Mouse (Mus musculus): ENCODE data around the gene Pkp3. TPM values are rescaled to one million over a fixed set of nuclear protein-coding genes. Genes with fewer than 3 reads are reported as not detected.

The Pkp3 gene
- polyA plus RNA-seq, 1 experiment from 2014 or later = 0.23 TPM

- H3K9ac ChIP-seq (ENCODE audit: low read length) = peak overlapping the region; percentile 55; the same call in 1 of the 2 replicates
- WGBS = 40% methylated on average over 6 of the region's 9 CpGs
These were observed 37.0 kb upstream of the Pkp3 start for GRCm38 (mm10) chr7:141040867-141041606.

GRCm38 (mm10) chr7:141041661-141042060 is 36.4 kb upstream of the Pkp3 start:
- H3K36me3 ChIP-seq (ENCODE audit: control insufficient read depth, insufficient read depth, low read length) = no peaks in the 10 kb centered on the region
- WGBS = 12% methylated on average over 5 of the region's 5 CpGs
- peaks cover 2 to 7% of the 10 kb centered on the region in 2 experiments; a peak in 3 of 4 replicates for H3K4me1 ChIP-seq (ENCODE audit: control insufficient read depth in 2 of 2, insufficient read depth in 2 of 2, low read length in 2 of 2)
- peak overlapping the region; percentile 80 to 81 for H3K27ac ChIP-seq (replicated peaks in 1 of 2; ENCODE audit: control insufficient read depth in 1 of 2, insufficient read depth in 1 of 2, low read depth in 2 of 2, low read length in 2 of 2)
- peak; percentile 90; the same call in 1 of the 2 replicates for ATAC-seq (ENCODE audit: insufficient number of reproducible peaks, insufficient read depth, low FRiP score, low read depth)
- peak overlapping the region; percentile 36 for H3K4me2 ChIP-seq (ENCODE audit: low read length)
- peak overlapping the region; percentile 55; the same call in 1 of the 2 replicates for H3K9ac ChIP-seq (ENCODE audit: low read length)
- H3K4me3 ChIP-seq (ENCODE audit: control insufficient read depth in 1 of 2, insufficient read depth in 1 of 2, low read depth in 1 of 2, low read length in 2 of 2) = no peak overlapping the region
- no peaks in the 10 kb centered on the region for H3K27me3 ChIP-seq (ENCODE audit: control insufficient read depth, insufficient read depth, low read length)
- H3K9me3 ChIP-seq (ENCODE audit: control insufficient read depth, low read length) = no peaks in the 10 kb centered on the region

More at GRCm38 (mm10) chr7:141040867-141041606, 37.0 kb upstream of the Pkp3 start:
- peak overlapping the region; percentile 36 for H3K4me2 ChIP-seq (ENCODE audit: low read length)
- no peaks in the 10 kb centered on the region for H3K36me3 ChIP-seq (ENCODE audit: control insufficient read depth, insufficient read depth, low read length)
- H3K27me3 ChIP-seq (ENCODE audit: control insufficient read depth, insufficient read depth, low read length) = no peaks in the 10 kb centered on the region
- peak overlapping the region; percentile 80 to 81 for H3K27ac ChIP-seq (replicated peaks in 1 of 2; ENCODE audit: control insufficient read depth in 1 of 2, insufficient read depth in 1 of 2, low read depth in 2 of 2, low read length in 2 of 2)
- H3K4me1 ChIP-seq (ENCODE audit: control insufficient read depth in 2 of 2, insufficient read depth in 2 of 2, low read length in 2 of 2) = peaks cover 2 to 7% of the 10 kb centered on the region in 2 experiments; a peak in 3 of 4 replicates
- ATAC-seq (ENCODE audit: insufficient number of reproducible peaks, insufficient read depth, low FRiP score, low read depth) = no peak
- no peak overlapping the region for H3K4me3 ChIP-seq (ENCODE audit: control insufficient read depth in 1 of 2, insufficient read depth in 1 of 2, low read depth in 1 of 2, low read length in 2 of 2)
- H3K9me3 ChIP-seq (ENCODE audit: control insufficient read depth, low read length) = no peaks in the 10 kb centered on the region

- Histone ChIP-seq H3K4me3 (ENCODE audit: control insufficient read depth in 1 of 2, insufficient read depth in 1 of 2, low read depth in 1 of 2, low read length in 2 of 2) (no peak overlapping the region), H3K9ac (ENCODE audit: low read length) (no peak overlapping the region), H3K4me2 (ENCODE audit: low read length) (no peak overlapping the region), H3K9me3 (ENCODE audit: control insufficient read depth, low read length) (no peaks in the 10 kb centered on the region), H3K36me3 (ENCODE audit: control insufficient read depth, insufficient read depth, low read length) (no peaks in the 10 kb centered on the region), H3K27me3 (ENCODE audit: control insufficient read depth, insufficient read depth, low read length) (no peaks in the 10 kb centered on the region), H3K4me1 (ENCODE audit: control insufficient read depth in 2 of 2, insufficient read depth in 2 of 2, low read length in 2 of 2) (peaks cover 8 to 11% of the 10 kb centered on the region in 2 experiments), H3K27ac (replicated peaks in 1 of 2; ENCODE audit: control insufficient read depth in 1 of 2, insufficient read depth in 1 of 2, low read depth in 2 of 2, low read length in 2 of 2) (no peak overlapping the region)
- WGBS = 41% methylated on average over 4 of the region's 4 CpGs
- ATAC-seq (ENCODE audit: insufficient number of reproducible peaks, insufficient read depth, low FRiP score, low read depth) = no peak
These were observed 35.5 kb upstream of the Pkp3 start for GRCm38 (mm10) chr7:141042539-141042938.

GRCm38 (mm10) chr7:141046931-141047580 is 31.0 kb upstream of the Pkp3 start:
- no peak overlapping the region for H3K4me3 ChIP-seq (ENCODE audit: control insufficient read depth in 1 of 2, insufficient read depth in 1 of 2, low read depth in 1 of 2, low read length in 2 of 2)
- WGBS = 53% methylated on average over 6 of the region's 6 CpGs

GRCm38 (mm10) chr7:141047581-141048225 is 30.3 kb upstream of the Pkp3 start:
- Histone ChIP-seq H3K4me1 (ENCODE audit: control insufficient read depth in 2 of 2, insufficient read depth in 2 of 2, low read length in 2 of 2) (peaks cover 6 to 10% of the 10 kb centered on the region in 2 experiments; a peak in 3 of 4 replicates), H3K27me3 (ENCODE audit: control insufficient read depth, insufficient read depth, low read length) (no peaks in the 10 kb centered on the region), H3K36me3 (ENCODE audit: control insufficient read depth, insufficient read depth, low read length) (no peaks in the 10 kb centered on the region), H3K27ac (replicated peaks in 1 of 2; ENCODE audit: control insufficient read depth in 1 of 2, insufficient read depth in 1 of 2, low read depth in 2 of 2, low read length in 2 of 2) (peak overlapping the region; percentile 85 to 86), H3K9me3 (ENCODE audit: control insufficient read depth, low read length) (no peaks in the 10 kb centered on the region), H3K4me3 (ENCODE audit: control insufficient read depth in 1 of 2, insufficient read depth in 1 of 2, low read depth in 1 of 2, low read length in 2 of 2) (peak overlapping the region; percentile 36 to 38), H3K4me2 (ENCODE audit: low read length) (peak overlapping the region; percentile 85), H3K9ac (ENCODE audit: low read length) (peak overlapping the region; percentile 58; the same call in 1 of the 2 replicates)
- 2% methylated on average over 14 of the region's 19 CpGs for WGBS
- peak; percentile 85 for ATAC-seq (ENCODE audit: insufficient number of reproducible peaks, insufficient read depth, low FRiP score, low read depth)

More at GRCm38 (mm10) chr7:141046931-141047580, 31.0 kb upstream of the Pkp3 start:
- Histone ChIP-seq H3K4me1 (ENCODE audit: control insufficient read depth in 2 of 2, insufficient read depth in 2 of 2, low read length in 2 of 2) (peaks cover 6 to 10% of the 10 kb centered on the region in 2 experiments; a peak in 3 of 4 replicates), H3K36me3 (ENCODE audit: control insufficient read depth, insufficient read depth, low read length) (no peaks in the 10 kb centered on the region), H3K9ac (ENCODE audit: low read length) (no peak overlapping the region), H3K27ac (replicated peaks in 1 of 2; ENCODE audit: control insufficient read depth in 1 of 2, insufficient read depth in 1 of 2, low read depth in 2 of 2, low read length in 2 of 2) (peak overlapping the region; percentile 71 to 85), H3K9me3 (ENCODE audit: control insufficient read depth, low read length) (no peaks in the 10 kb centered on the region), H3K27me3 (ENCODE audit: control insufficient read depth, insufficient read depth, low read length) (no peaks in the 10 kb centered on the region), H3K4me2 (ENCODE audit: low read length) (peak overlapping the region; percentile 85; the same call in 1 of the 2 replicates)
- no peak for ATAC-seq (ENCODE audit: insufficient number of reproducible peaks, insufficient read depth, low FRiP score, low read depth)

- peaks cover 6 to 10% of the 10 kb centered on the region in 2 experiments; a peak in 3 of 4 replicates for H3K4me1 ChIP-seq (ENCODE audit: control insufficient read depth in 2 of 2, insufficient read depth in 2 of 2, low read length in 2 of 2)
- H3K27me3 ChIP-seq (ENCODE audit: control insufficient read depth, insufficient read depth, low read length) = no peaks in the 10 kb centered on the region
- no peaks in the 10 kb centered on the region for H3K36me3 ChIP-seq (ENCODE audit: control insufficient read depth, insufficient read depth, low read length)
- H3K9me3 ChIP-seq (ENCODE audit: control insufficient read depth, low read length) = no peaks in the 10 kb centered on the region
- H3K4me2 ChIP-seq (ENCODE audit: low read length) = peak overlapping the region; percentile 85
- peak overlapping the region; percentile 77 to 86 for H3K27ac ChIP-seq (replicated peaks in 1 of 2; ENCODE audit: control insufficient read depth in 1 of 2, insufficient read depth in 1 of 2, low read depth in 2 of 2, low read length in 2 of 2)
- H3K9ac ChIP-seq (ENCODE audit: low read length) = peak overlapping the region; percentile 58
- peak overlapping the region; percentile 36 to 38 for H3K4me3 ChIP-seq (ENCODE audit: control insufficient read depth in 1 of 2, insufficient read depth in 1 of 2, low read depth in 1 of 2, low read length in 2 of 2)
- ATAC-seq (ENCODE audit: insufficient number of reproducible peaks, insufficient read depth, low FRiP score, low read depth) = peak; percentile 84
- WGBS = 8% methylated on average over 21 of the region's 21 CpGs
These were observed 29.5 kb upstream of the Pkp3 start for GRCm38 (mm10) chr7:141048226-141049218.
